Mouse (Mus musculus): Measurements from ENCODE around the gene Sh3gl1. TPM values are rescaled to one million over a fixed set of nuclear protein-coding genes. Genes with fewer than 3 reads are reported as not detected.
"Not testable (repeated sequence)": the region's sequence is repeated elsewhere in the genome, so short reads cannot be mapped to it uniquely, and the experiment has no call there.

Sh3gl1 gene
- 97.1 and 105 TPM in 2 replicates for polyA plus RNA-seq (2015; fragmentation: Nextera tagmentation; extraction: Ambion mirVana)

DNA sequence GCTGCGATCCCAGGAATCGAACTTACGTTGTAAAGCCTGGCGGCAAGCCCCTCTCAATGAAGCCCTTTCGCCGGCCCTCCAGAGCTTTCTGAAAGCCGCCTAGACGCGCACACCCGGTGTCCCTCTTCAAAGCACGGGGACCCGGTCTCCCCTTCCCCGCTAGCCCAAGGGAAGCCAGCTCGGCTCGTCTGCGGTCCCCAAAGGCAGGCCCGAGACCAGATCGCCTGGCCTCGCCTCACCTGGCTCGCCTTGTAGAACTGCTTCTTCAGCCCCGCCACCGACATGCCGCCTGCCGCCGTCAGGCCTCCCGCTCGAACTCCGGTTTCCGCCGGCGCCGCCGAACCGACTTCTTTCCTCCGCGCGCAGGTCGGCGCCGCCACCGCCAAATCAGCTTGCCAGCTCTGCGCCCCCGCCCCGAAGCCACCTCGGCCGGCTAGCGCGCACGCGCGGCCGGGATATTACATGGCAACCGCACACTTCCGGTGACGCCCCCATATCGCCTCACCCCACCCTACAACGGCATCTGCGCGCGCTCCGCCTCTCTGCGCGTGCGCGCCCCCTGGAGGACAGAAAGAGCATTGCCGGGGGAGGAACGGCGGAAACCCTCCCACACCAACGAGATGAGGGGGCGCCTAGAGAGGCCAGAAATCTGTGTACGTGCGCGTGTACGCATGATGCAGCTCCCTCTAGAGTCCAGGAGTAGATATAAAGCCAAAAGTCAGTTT, at the start of gene Sh3gl1:
TSS of gene Sh3gl1 (minus strand) at position 460 of the 725 bp plus-strand sequence.
- no peaks in the 10 kb centered on the region for H3K36me3 ChIP-seq (ENCODE audit: insufficient read depth, low read length)
- peak within 1 kb of the TSS; percentile 73 for H3K4me2 ChIP-seq (replicated peaks; ENCODE audit: low read depth, low read length)
- peak; percentile 100 for TF ChIP-seq CTCF (IDR thresholded peaks at IDR 0.05)
- peak; percentile 48; the same call in 1 of the 2 replicates for TF ChIP-seq EP300 (IDR thresholded peaks at IDR 0.05)
- no peaks in the 10 kb centered on the region for H3K9me3 ChIP-seq (ENCODE audit: low read length)
- peak within 1 kb of the TSS; percentile 93 for H3K9ac ChIP-seq (replicated peaks; ENCODE audit: low read depth)
- peaks cover 19% of the 10 kb centered on the region; the same call in 1 of the 2 replicates for H3K4me1 ChIP-seq (ENCODE audit: insufficient read depth, low read depth, low read length)
- no peaks in the 10 kb centered on the region for H3K27me3 ChIP-seq (replicated peaks; ENCODE audit: insufficient read depth, low read length)
- ATAC-seq (peak; percentile 92), DNase-seq (ENCODE audit: low spot score) (peak; percentile 99)
- under 1% methylated on average over 73 of the region's 74 CpGs for WGBS
- peak within 1 kb of the TSS; percentile 95 for H3K27ac ChIP-seq (ENCODE audit: low read length)
- H3K4me3 ChIP-seq (ENCODE audit: low read depth, low read length), result peak within 1 kb of the TSS; percentile 88

DNA sequence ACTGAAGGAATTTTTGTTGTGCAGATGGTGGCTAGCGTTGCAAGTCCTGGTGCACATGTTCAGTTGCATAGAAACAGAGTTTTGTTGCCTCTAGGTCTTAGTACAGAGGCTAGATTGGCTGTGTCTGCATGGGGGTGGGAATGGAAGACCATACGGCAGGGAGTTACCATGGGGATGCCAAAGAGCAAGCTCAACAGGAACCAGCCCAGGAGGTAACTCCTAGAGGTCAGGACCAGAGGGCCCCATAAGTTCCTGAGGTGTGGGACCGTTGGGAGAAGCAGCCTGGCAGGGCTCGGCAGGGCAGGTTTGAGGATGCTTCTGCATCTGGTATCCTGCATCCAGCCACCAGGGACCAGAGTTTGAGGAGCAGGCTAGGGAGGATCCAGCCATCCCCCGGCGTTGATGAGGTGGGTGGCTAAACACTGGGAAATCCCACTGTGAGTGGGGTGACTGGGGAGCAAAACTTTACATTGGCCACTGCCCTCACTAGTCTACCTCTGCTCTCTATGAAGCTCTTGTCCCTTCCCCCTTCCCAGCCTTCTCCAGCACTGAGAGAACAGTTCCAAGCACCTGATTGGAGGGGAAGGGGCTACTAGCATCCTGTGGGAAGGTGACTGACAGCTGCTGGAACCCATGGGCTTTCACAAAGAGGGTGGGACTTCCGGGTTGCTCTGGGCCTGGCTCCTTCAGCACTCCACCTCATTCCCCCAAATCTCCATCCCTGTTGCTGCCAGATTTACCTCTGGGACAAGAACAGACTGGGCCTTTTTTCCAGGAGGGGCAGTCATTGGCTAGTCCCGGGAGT, 44.5 kb upstream of the Sh3gl1 start:
- Histone ChIP-seq H3K27me3 (replicated peaks; ENCODE audit: insufficient read depth, low read length) (no peaks in the 10 kb centered on the region), H3K27ac (ENCODE audit: low read length) (no peak overlapping the region), H3K9ac (replicated peaks; ENCODE audit: low read depth) (no peak overlapping the region; the same call in 1 of the 2 replicates), H3K36me3 (ENCODE audit: insufficient read depth, low read length) (peaks cover 7% of the 10 kb centered on the region; the same call in 1 of the 2 replicates), H3K4me2 (replicated peaks; ENCODE audit: low read depth, low read length) (peak overlapping the region; percentile 90), H3K4me3 (ENCODE audit: low read depth, low read length) (no peak overlapping the region), H3K4me1 (ENCODE audit: insufficient read depth, low read depth, low read length) (peaks cover 15% of the 10 kb centered on the region; the same call in 1 of the 2 replicates), H3K9me3 (ENCODE audit: low read length) (no peaks in the 10 kb centered on the region)
- no peak for TF ChIP-seq EP300 (IDR thresholded peaks at IDR 0.05)
- TF ChIP-seq CTCF (IDR thresholded peaks at IDR 0.05), result no peak
- DNase-seq (ENCODE audit: low spot score) (peak; percentile 72), ATAC-seq (no peak)
- WGBS, result 9% methylated on average over 8 of the region's 8 CpGs

DNA sequence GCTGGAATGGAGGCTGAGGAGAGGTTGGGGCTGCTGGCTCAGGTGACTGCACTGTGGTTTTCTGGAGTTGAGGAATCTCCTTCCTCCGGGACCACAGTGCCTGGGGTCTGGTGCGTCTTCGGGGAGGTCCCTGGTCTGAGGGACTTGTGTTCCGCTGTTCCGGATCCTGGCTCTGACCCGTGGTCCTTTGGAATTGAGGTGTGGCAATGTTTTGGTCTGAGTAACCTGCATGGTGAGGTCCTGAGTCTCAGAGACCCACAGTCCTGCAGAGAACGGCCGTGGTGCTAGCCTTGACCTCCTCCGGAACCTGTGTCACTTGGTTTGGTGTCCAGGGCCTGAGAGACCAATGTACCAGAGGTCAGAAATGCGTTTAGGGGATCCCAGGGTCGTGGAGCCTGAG, 43.5 kb upstream of the Sh3gl1 start:
- Histone ChIP-seq H3K4me1 (ENCODE audit: insufficient read depth, low read depth, low read length) (peaks cover 21% of the 10 kb centered on the region; the same call in 1 of the 2 replicates), H3K27me3 (replicated peaks; ENCODE audit: insufficient read depth, low read length) (no peaks in the 10 kb centered on the region), H3K27ac (ENCODE audit: low read length) (peak overlapping the region; percentile 84), H3K4me3 (ENCODE audit: low read depth, low read length) (peak overlapping the region; percentile 83), H3K9ac (replicated peaks; ENCODE audit: low read depth) (peak overlapping the region; percentile 84), H3K4me2 (replicated peaks; ENCODE audit: low read depth, low read length) (peak overlapping the region; percentile 90), H3K36me3 (ENCODE audit: insufficient read depth, low read length) (peaks cover 7% of the 10 kb centered on the region; the same call in 1 of the 2 replicates), H3K9me3 (ENCODE audit: low read length) (no peaks in the 10 kb centered on the region)
- TF ChIP-seq EP300 (IDR thresholded peaks at IDR 0.05), result no peak
- no peak for TF ChIP-seq CTCF (IDR thresholded peaks at IDR 0.05)
- 1% methylated on average over 10 of the region's 11 CpGs for WGBS
- ATAC-seq (no peak), DNase-seq (ENCODE audit: low spot score) (peak; percentile 56)

DNA sequence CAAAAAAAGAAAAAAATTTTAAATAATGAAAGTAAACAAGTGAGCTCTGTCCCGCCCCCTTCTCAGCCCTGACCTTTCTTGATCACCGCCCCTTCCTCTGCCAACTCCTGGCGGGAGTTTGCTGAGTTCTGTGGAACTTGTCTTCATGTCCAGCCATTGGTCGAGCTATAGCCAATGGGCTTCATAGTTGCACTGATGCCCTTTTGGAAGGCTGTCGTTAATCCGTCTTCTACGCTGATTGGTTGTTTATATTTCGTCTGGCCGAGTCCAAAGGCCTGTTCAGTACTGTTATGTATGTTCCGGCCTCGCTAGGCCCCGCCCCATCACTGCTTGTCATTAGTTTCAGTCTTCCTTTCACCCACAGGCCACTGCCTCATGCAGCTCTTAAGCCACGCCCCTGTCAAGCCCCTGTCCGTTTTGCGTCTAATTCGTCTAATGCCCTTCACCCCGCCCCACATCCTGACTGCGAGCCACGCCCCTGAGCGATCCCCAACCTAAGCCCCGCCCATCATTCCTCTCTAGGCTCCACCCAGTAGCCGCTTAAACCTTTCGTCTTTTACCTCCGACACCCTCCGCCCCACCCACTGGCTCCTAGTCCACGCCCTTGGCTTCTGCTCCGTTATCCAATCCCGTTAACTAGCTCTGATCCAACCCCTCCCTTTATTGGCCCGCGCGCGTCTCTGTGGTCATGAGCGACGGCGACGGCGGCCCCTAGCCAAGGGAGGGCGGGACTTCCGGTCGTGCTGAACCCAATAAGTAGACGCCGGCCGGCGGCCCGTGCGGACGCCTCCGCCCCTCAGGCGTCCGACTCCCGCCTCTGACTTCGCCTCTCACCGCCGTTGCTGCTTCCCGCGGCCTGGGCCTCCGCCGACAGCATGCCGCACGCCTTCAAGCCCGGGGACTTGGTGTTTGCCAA, 42.7 kb upstream of the Sh3gl1 start, which contains the start of gene Hdgfl2:
TSS of gene Hdgfl2 (plus strand) at position 755 of the 916 bp plus-strand sequence.
- H3K27ac ChIP-seq (ENCODE audit: low read length), result peak within 1 kb of the TSS; percentile 84
- H3K9me3 ChIP-seq (ENCODE audit: low read length), result no peaks in the 10 kb centered on the region
- peaks cover 24% of the 10 kb centered on the region; the same call in 1 of the 2 replicates for H3K4me1 ChIP-seq (ENCODE audit: insufficient read depth, low read depth, low read length)
- peak within 1 kb of the TSS; percentile 90 for H3K4me2 ChIP-seq (replicated peaks; ENCODE audit: low read depth, low read length)
- DNase-seq (ENCODE audit: low spot score) (peak; percentile 100), ATAC-seq (peak; percentile 91)
- TF ChIP-seq EP300 (IDR thresholded peaks at IDR 0.05) (peak; percentile 64), CTCF (IDR thresholded peaks at IDR 0.05) (no peak)
- peak within 1 kb of the TSS; percentile 83 for H3K4me3 ChIP-seq (ENCODE audit: low read depth, low read length)
- H3K9ac ChIP-seq (replicated peaks; ENCODE audit: low read depth), result peak within 1 kb of the TSS; percentile 84
- no peaks in the 10 kb centered on the region for H3K27me3 ChIP-seq (replicated peaks; ENCODE audit: insufficient read depth, low read length)
- WGBS, result under 1% methylated on average over 61 of the region's 61 CpGs
- H3K36me3 ChIP-seq (ENCODE audit: insufficient read depth, low read length), result peaks cover 3% of the 10 kb centered on the region; the same call in 1 of the 2 replicates

DNA sequence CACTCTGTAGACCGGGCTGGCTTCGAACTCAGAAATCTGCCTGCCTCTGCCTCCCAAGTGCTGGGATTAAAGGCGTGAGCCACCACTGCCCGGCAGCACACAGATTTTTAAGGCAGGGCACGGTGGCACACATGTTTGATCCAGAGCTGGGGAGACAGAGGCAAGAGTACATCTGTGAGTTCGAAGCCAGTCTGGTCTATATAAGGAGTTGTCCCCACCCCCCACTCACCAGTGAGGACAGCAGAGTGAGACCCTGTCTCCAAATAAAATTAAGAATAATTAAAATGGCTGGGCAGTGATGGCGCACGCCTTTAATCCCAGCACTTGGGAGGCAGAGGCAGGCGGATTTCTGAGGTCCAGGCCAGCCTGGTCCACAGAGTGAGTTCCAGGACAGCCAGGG, 41.9 kb upstream of the Sh3gl1 start:
- ATAC-seq; H3K27me3 ChIP-seq (replicated peaks; ENCODE audit: insufficient read depth, low read length); H3K9me3 ChIP-seq (ENCODE audit: low read length); H3K4me2 ChIP-seq (replicated peaks; ENCODE audit: low read depth, low read length); H3K4me3 ChIP-seq (ENCODE audit: low read depth, low read length); H3K36me3 ChIP-seq (ENCODE audit: insufficient read depth, low read length); H3K9ac ChIP-seq (replicated peaks; ENCODE audit: low read depth): not testable (repeated sequence)
- WGBS, result 66% methylated on average over 9 of the region's 9 CpGs
- H3K4me1 ChIP-seq (ENCODE audit: insufficient read depth, low read depth, low read length), result peaks cover 27% of the 10 kb centered on the region; the same call in 1 of the 2 replicates
- DNase-seq (ENCODE audit: low spot score), result peak; percentile 22
- H3K27ac ChIP-seq (ENCODE audit: low read length), result peak overlapping the region; percentile 71; the same call in 1 of the 2 replicates

Measured in lung, postnatal 0 days (tissue).